In genomic region chr13:45274261-45274884, GRCm38 (mm10) we compare ENCODE assay signal across 12 mouse cellular contexts.
DNase-seq lines count a peak whose midpoint lies in the region; ATAC-seq lines count a peak whose summit lies in the region.
"Had no signal": no experiment of that assay in that cellular context is flagged by ENCODE, and none has a peak within 500 bp of the region (broad histone marks: within the 10 kb centered on the region; RNA-seq: fewer than 3 reads in every experiment).

No protein-coding gene starts in this region.

- H3K9me3 ChIP-seq in forebrain, embryonic 13.5 days (replicated peaks) = no peaks in the 10 kb centered on the region
- H3K9me3 ChIP-seq: hindbrain, embryonic 12.5 days had no signal

- peak; percentile 98 for DNase-seq in heart, adult 11 months
- peak; percentile 46 to 53 for DNase-seq in heart, postnatal 14 days
- DNase-seq in kidney, postnatal 25 days = peak; percentile 67 to 90
- no peak for DNase-seq in thymus, postnatal 0 days (ENCODE audit: low spot score)
- no peak for DNase-seq in left cerebral cortex, postnatal 25 days (ENCODE audit: low spot score in 2 of 2)
- DNase-seq in layer of hippocampus, adult 9-10 months (ENCODE audit: low spot score) = no peak
- DNase-seq: forebrain, postnatal 0 days; midbrain, embryonic 14.5 days had no signal

- ATAC-seq in forebrain, embryonic 13.5 days = no peak
- ATAC-seq: forebrain, postnatal 0 days had no signal

- H3K4me2 ChIP-seq in forebrain, embryonic 13.5 days = no peak overlapping the region
- H3K4me2 ChIP-seq: hindbrain, embryonic 12.5 days had no signal

- peak overlapping the region; percentile 93 for H3K27ac ChIP-seq in brown adipose tissue, adult 24 weeks (replicated peaks; ENCODE audit: low read depth, low read length)
- H3K27ac ChIP-seq in forebrain, embryonic 13.5 days = no peak overlapping the region
- H3K27ac ChIP-seq: hindbrain, embryonic 12.5 days; liver, embryonic 14.5 days had no signal

- no peaks in the 10 kb centered on the region for H3K27me3 ChIP-seq in forebrain, embryonic 13.5 days
- H3K27me3 ChIP-seq: hindbrain, embryonic 12.5 days had no signal

- H3K36me3 ChIP-seq in forebrain, embryonic 13.5 days (ENCODE audit: poor library complexity, severe bottlenecking) = no peaks in the 10 kb centered on the region
- H3K36me3 ChIP-seq: hindbrain, embryonic 12.5 days had no signal

- H3K4me1 ChIP-seq in brown adipose tissue, adult 24 weeks (ENCODE audit: control insufficient read depth, insufficient read depth, insufficient read length, low read length) = peaks cover 21% of the 10 kb centered on the region
- no peaks in the 10 kb centered on the region for H3K4me1 ChIP-seq in forebrain, embryonic 13.5 days
- H3K4me1 ChIP-seq: hindbrain, embryonic 12.5 days had no signal

- H3K9ac ChIP-seq in forebrain, embryonic 13.5 days = no peak overlapping the region
- H3K9ac ChIP-seq: forebrain, postnatal 0 days; hindbrain, embryonic 12.5 days; liver, embryonic 14.5 days had no signal

- intact Hi-C loops in heart, postnatal 14 days (cut with DNase I) = loop anchor here (2.0 kb wide), 1 partner anchor 116 kb away; no protein-coding TSS in a partner anchor
- intact Hi-C loops in left cerebral cortex, postnatal 25 days (cut with DNase I) = no loop called here

- no peak overlapping the region for H3K4me3 ChIP-seq in brown adipose tissue, adult 24 weeks (ENCODE audit: insufficient read depth, low read depth, low read length)
- H3K4me3 ChIP-seq in forebrain, embryonic 13.5 days = no peak overlapping the region
- H3K4me3 ChIP-seq: hindbrain, embryonic 12.5 days had no signal

- WGBS in forebrain, embryonic 13.5 days = 86% methylated on average over 8 of the region's 8 CpGs

Comparison
In these comparisons a context has a peak if more than half of its experiments do, and no peak if none do; other contexts are left out.
1. DNase-seq: peak in heart, adult 11 months (single experiment), heart, postnatal 14 days (2 of 2) and kidney, postnatal 25 days (2 of 2); none in thymus, postnatal 0 days (single experiment), left cerebral cortex, postnatal 25 days (0 of 2) and layer of hippocampus, adult 9-10 months (single experiment).